Mouse (Mus musculus): ENCODE data around the gene Obsl1. TPM values are rescaled to one million over a fixed set of nuclear protein-coding genes. Genes with fewer than 3 reads are reported as not detected.

Obsl1 gene
- total RNA-seq, 2 experiments from 2014 or later: 35.1 to 39.4 TPM

GRCm38 (mm10) chr1:75521321-75522031 is 15.2 kb upstream of the Obsl1 start, which contains the start of gene Stk11ip:
Gene Stk11ip, plus strand, starts transcription at chr1:75521529.
- intact Hi-C loops (cut with DNase I): no loop called here
- DNase-seq (ENCODE audit: extremely low spot score in 1 of 2, low spot score in 2 of 2): peak; percentile 88 to 95

- intact Hi-C loops (cut with DNase I): no loop called here
- DNase-seq (ENCODE audit: extremely low spot score in 1 of 2, low spot score in 2 of 2): no peak
Observed at GRCm38 (mm10) chr1:75519576-75519975, 13.3 kb upstream of the Obsl1 start.

DNA sequence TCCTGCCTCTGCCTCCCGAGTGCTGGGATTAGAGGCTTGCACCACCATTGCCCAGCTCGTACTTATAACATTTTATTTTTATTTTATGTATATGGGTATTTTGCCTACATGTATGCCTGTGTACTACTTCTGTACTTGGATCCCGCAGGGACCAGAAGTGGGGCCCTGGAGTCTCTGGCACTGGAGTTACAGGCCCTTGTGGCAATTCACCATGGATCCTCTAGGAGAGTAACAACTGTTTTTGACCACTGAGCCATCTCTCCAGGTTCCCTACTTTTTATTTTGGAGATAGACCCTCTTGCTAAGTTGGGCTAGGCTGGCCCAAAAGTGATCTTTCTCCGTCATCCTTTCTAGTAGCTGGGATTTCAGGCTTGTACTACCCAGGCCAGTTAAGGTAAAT is 12.2 kb upstream of the Obsl1 start:
- intact Hi-C loops (cut with DNase I): no loop called here
- DNase-seq (ENCODE audit: extremely low spot score in 1 of 2, low spot score in 2 of 2): no peak

- no peak for DNase-seq (ENCODE audit: extremely low spot score in 1 of 2, low spot score in 2 of 2)
- intact Hi-C loops (cut with DNase I): no loop called here
Observed at GRCm38 (mm10) chr1:75517984-75518383, 11.7 kb upstream of the Obsl1 start.

GRCm38 (mm10) chr1:75516703-75517380 is 10.6 kb upstream of the Obsl1 start:
- intact Hi-C loops (cut with DNase I): no loop called here
- no peak for DNase-seq (ENCODE audit: extremely low spot score in 1 of 2, low spot score in 2 of 2)

DNA sequence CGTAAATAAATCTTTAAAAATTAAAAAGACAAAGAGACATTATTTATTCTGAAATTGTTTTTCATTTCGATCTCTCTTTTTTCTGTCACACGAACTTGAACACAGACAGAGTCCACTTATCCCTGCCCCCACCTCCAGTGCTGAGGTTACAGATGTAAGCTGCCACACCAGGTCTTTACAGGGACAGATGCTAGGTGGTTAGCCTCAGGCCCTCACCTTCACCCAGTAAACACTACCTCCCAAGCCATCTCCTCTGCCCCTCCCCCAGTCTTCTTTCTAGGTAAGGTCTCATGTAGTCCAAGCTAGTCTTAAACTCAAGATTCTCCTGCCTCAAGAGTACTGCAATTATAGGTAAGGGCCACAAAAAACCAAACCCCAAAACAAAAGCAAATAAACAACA is 6.3 kb upstream of the Obsl1 start:
- intact Hi-C loops (cut with DNase I): no loop called here
- no peak for DNase-seq (ENCODE audit: extremely low spot score in 1 of 2, low spot score in 2 of 2)

GRCm38 (mm10) chr1:75511437-75512210 is 5.4 kb upstream of the Obsl1 start:
- DNase-seq (ENCODE audit: extremely low spot score in 1 of 2, low spot score in 2 of 2): no peak
- intact Hi-C loops (cut with DNase I): no loop called here

GRCm38 (mm10) chr1:75510154-75510553 is 3.9 kb upstream of the Obsl1 start:
- DNase-seq (ENCODE audit: extremely low spot score in 1 of 2, low spot score in 2 of 2): no peak
- intact Hi-C loops (cut with DNase I): no loop called here

GRCm38 (mm10) chr1:75509586-75509985 is 3.3 kb upstream of the Obsl1 start:
- intact Hi-C loops (cut with DNase I): no loop called here
- DNase-seq (ENCODE audit: extremely low spot score in 1 of 2, low spot score in 2 of 2): peak in 1 of 2 experiments; percentile 30

GRCm38 (mm10) chr1:75507006-75507405 is 754 bp upstream of the Obsl1 start, which contains the start of gene Inha:
Gene Inha, plus strand, starts transcription at chr1:75507077.
- intact Hi-C loops (cut with DNase I): no loop called here
- no peak for DNase-seq (ENCODE audit: extremely low spot score in 1 of 2, low spot score in 2 of 2)

DNA sequence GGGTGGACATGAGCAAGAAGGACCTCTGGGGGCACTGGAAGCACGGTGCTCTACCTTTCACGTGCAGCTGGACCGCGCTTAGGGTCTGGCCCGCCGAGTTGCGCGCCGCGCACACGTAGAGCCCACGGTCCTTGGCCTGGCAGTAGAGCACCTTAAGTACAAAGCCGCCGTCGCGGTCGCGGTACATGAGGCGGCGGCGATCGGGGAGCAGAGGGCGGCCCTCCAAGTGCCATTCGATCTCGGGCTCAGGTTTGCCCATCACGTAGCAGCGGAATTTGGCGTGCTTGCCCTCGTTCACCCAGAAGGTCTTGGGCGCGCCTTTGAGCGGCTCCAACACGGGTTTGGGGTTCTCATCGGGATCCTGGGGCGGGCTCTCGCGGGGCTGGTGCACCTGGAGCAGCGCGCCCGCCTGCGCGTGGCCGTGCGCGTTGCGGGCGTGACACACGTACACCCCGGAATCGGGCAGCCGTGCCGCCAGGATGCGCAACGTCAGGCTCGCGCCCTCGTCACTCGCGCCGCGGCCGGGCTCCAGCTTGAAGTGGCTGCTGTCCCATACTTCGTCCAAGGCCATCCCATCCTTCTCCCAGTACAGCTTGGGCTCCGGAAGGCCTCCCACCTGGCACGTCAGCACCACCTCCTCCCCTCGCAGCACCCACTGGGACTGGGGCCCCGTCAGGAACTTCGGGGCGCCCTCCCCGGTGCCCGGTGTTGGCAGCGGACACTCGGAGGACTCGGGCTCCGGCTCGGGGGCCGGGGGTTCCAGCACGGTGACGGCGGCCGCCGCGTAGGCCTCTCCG is 895 bp downstream of the Obsl1 start:
- DNase-seq (ENCODE audit: extremely low spot score in 1 of 2, low spot score in 2 of 2): peak; percentile 73 to 84
- intact Hi-C loops (cut with DNase I): no loop called here

DNA sequence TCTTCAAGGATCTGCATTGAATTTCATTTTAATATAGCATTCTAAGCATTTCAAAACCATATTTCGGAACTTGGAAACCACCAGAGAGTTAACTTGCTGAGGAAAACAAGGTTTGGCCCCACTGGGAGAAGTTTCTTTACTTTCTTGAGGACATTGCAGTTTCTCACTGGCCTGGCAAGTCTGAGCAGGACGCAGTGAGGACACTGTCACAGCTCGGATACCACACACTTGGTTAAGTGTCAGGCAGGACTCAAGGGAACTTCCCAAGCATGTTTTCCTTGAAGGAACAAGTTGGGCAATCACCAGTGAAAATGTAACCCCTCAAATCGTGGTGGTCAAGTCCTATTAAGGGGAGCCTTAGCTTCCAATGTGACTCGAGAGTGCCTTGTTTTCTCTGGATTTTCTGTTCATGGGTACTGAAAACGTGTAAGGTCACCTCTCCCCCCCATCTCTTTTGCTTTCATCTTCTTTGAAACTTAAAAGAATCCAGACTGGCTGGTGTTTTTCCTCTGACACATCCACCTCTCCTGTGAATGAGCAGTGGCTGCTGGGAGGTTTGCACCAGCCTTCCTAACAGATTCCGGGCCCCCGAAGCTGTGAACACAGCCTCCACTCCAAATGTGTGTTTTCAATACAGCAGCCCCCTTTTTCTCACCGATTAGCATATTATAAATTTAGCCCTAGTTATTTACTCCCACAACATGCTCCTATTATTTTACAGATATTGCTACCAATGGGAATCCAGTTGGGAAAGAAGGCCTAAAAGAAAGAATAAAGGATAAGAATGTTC is 1.8 kb downstream of the Obsl1 start:
- intact Hi-C loops (cut with DNase I): no loop called here
- DNase-seq (ENCODE audit: extremely low spot score in 1 of 2, low spot score in 2 of 2): peak in 1 of 2 experiments; percentile 30

- peak in 1 of 2 experiments; percentile 40 for DNase-seq (ENCODE audit: extremely low spot score in 1 of 2, low spot score in 2 of 2)
- intact Hi-C loops (cut with DNase I): no loop called here
Observed at GRCm38 (mm10) chr1:75503651-75503980, 2.6 kb downstream of the Obsl1 start.

- peak in 1 of 2 experiments; percentile 23 for DNase-seq (ENCODE audit: extremely low spot score in 1 of 2, low spot score in 2 of 2)
- intact Hi-C loops (cut with DNase I): no loop called here
Observed at GRCm38 (mm10) chr1:75502945-75503650, 3.2 kb downstream of the Obsl1 start.

- intact Hi-C loops (cut with DNase I): no loop called here
Observed at GRCm38 (mm10) chr1:75501905-75502304, 4.3 kb downstream of the Obsl1 start.

DNA sequence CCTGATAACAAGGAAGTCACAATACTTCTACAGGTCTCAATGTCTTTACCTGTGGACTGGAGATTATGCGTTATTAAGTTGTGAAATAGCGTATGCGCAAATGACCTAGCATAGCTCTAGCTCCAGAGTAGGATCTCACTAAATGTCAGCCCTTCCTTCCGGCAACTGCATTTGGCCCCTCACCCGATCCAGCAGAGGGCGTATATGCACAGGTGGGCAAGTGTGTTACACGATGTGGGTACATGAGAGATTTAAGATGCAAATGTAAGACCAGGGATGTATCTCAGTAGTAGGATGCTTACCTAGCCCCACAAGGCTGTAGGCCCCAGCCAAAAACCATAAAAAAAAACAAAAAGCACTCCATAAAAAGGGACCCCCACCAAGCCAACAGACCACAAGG is 6.8 kb downstream of the Obsl1 start:
- DNase-seq (ENCODE audit: extremely low spot score in 1 of 2, low spot score in 2 of 2): no peak
- intact Hi-C loops (cut with DNase I): no loop called here

More at GRCm38 (mm10) chr1:75501905-75502304, 4.3 kb downstream of the Obsl1 start:
- DNase-seq (ENCODE audit: extremely low spot score in 1 of 2, low spot score in 2 of 2): peak in 1 of 2 experiments; percentile 20

DNA sequence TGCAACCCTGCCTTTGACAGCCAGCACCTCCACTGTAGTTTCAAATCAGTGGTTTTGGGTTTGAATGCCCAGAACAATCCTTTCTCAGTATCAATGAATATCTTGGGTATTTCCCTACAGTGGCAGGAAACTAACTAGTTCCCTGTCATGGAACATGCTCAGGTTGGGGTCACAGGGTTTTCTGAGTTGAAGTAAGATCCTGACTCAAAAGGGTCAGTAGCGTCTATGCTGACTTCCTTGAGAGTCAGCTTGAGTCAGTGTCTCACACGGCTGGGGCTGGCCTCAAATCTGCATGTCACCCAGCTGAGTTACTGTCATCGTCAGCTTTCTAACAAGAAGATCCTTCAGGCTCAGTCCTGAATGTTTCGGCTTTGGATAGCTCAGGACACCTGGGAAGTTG is 7.4 kb downstream of the Obsl1 start:
- DNase-seq (ENCODE audit: extremely low spot score in 1 of 2, low spot score in 2 of 2): no peak
- intact Hi-C loops (cut with DNase I): no loop called here

All from left cerebral cortex, postnatal 10 days (tissue).